7 mouse cellular contexts compared by ENCODE assay signal in the genomic region with DNA sequence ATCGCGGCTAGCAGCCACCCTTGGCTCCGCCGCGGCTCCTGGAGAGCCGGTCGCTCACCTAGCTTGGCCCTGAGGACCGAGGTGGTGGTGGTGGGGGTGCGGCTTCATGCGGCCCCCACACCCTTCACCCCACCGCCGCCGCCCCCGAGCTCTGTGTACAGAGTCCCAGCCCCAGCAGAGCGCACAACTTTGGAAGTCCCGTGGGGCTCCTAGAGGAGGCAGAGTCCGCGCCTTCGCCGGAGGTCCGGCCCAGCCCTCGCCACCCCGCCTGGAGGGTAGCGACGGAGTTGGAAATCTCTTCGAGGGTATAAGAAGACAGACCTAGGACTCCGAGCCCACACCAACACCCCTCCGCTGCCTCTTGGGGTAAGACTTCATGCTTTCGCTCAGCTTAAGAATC. TPM values are rescaled to one million over a fixed set of nuclear protein-coding genes. Genes with fewer than 3 reads are reported as not detected.
DNase-seq lines count a peak whose midpoint lies in the region; ATAC-seq and TF ChIP-seq lines count a peak whose summit lies in the region.

No protein-coding gene starts in this region.

- H3K27me3 ChIP-seq in lung, embryonic 14.5 days (ENCODE audit: insufficient read depth, low read length): peaks cover 51% of the 10 kb centered on the region
- peaks cover 30% of the 10 kb centered on the region for H3K27me3 ChIP-seq in intestine, postnatal 0 days (replicated peaks; ENCODE audit: control insufficient read depth, insufficient read depth, low read length)
- peaks cover 18% of the 10 kb centered on the region for H3K27me3 ChIP-seq in neural tube, embryonic 14.5 days (ENCODE audit: control insufficient read depth, insufficient read depth, low read length)

- ATAC-seq in lung, embryonic 14.5 days (ENCODE audit: insufficient read depth): peak; percentile 20; the same call in 1 of the 2 replicates
- 0 out of 2 replicates have a peak, but pooled peaks have one; percentile 3 for ATAC-seq in intestine, postnatal 0 days
- no peak; the same call in none of the 2 replicates for ATAC-seq in neural tube, embryonic 14.5 days (ENCODE audit: low read depth)

- peak overlapping the region; percentile 89 for H3K4me2 ChIP-seq in lung, embryonic 14.5 days
- H3K4me2 ChIP-seq in intestine, postnatal 0 days (replicated peaks; ENCODE audit: low read depth): peak overlapping the region; percentile 96
- peak overlapping the region; percentile 96 for H3K4me2 ChIP-seq in neural tube, embryonic 14.5 days (ENCODE audit: low read depth, low read length)

- peaks cover 13% of the 10 kb centered on the region; the same call in 1 of the 2 replicates for H3K4me1 ChIP-seq in lung, embryonic 14.5 days (ENCODE audit: insufficient read depth)
- H3K4me1 ChIP-seq in bone marrow macrophage, adult 2 months (ENCODE audit: control insufficient read depth, insufficient read depth, low read length): no peaks in the 10 kb centered on the region
- H3K4me1 ChIP-seq in embryonic fibroblast, embryonic 13.5 days (ENCODE audit: control insufficient read depth, insufficient read depth, low read length): no peaks in the 10 kb centered on the region
- H3K4me1 ChIP-seq in intestine, postnatal 0 days (replicated peaks; ENCODE audit: control insufficient read depth, insufficient read depth, low read length): peaks cover 15% of the 10 kb centered on the region; the same call in 1 of the 2 replicates
- peaks cover 20% of the 10 kb centered on the region; the same call in 1 of the 2 replicates for H3K4me1 ChIP-seq in neural tube, embryonic 14.5 days (ENCODE audit: control insufficient read depth, insufficient read depth, low read length)

- no peaks in the 10 kb centered on the region for H3K9me3 ChIP-seq in lung, embryonic 14.5 days (ENCODE audit: low read depth, low read length)
- H3K9me3 ChIP-seq in intestine, postnatal 0 days (ENCODE audit: control insufficient read depth): no peaks in the 10 kb centered on the region
- H3K9me3 ChIP-seq in neural tube, embryonic 14.5 days (ENCODE audit: control insufficient read depth, low read length): no peaks in the 10 kb centered on the region

- DNase-seq in lung, embryonic 14.5 days: peak; percentile 38
- no peak for DNase-seq in lung, postnatal 14 days
- no peak for DNase-seq in thymus, postnatal 10 days (ENCODE audit: low spot score in 2 of 2)

- under 1% methylated on average over 29 of the region's 29 CpGs for WGBS in lung, embryonic 14.5 days
- under 1% methylated on average over 29 of the region's 29 CpGs for WGBS in intestine, postnatal 0 days
- under 1% methylated on average over 29 of the region's 29 CpGs for WGBS in neural tube, embryonic 14.5 days

- no peak overlapping the region for H3K27ac ChIP-seq in lung, embryonic 14.5 days (ENCODE audit: low read depth)
- no peak overlapping the region for H3K27ac ChIP-seq in bone marrow macrophage, adult 2 months (ENCODE audit: insufficient read depth, low read depth, low read length)
- H3K27ac ChIP-seq in embryonic fibroblast, embryonic 13.5 days (ENCODE audit: insufficient read depth, low read length): no peak overlapping the region
- no peak overlapping the region; the same call in 1 of the 2 replicates for H3K27ac ChIP-seq in intestine, postnatal 0 days (ENCODE audit: low read depth, low read length)
- H3K27ac ChIP-seq in neural tube, embryonic 14.5 days (ENCODE audit: low read depth, low read length): peak overlapping the region; percentile 53

- peak overlapping the region; percentile 47 for H3K4me3 ChIP-seq in lung, embryonic 14.5 days (ENCODE audit: low read depth, low read length)
- H3K4me3 ChIP-seq in bone marrow macrophage, adult 2 months (ENCODE audit: insufficient read depth, low read length): peak overlapping the region; percentile 27
- H3K4me3 ChIP-seq in embryonic fibroblast, embryonic 13.5 days (ENCODE audit: insufficient read depth, low read length): peak overlapping the region; percentile 39
- peak overlapping the region; percentile 64 for H3K4me3 ChIP-seq in intestine, postnatal 0 days (ENCODE audit: low read depth, low read length)
- H3K4me3 ChIP-seq in neural tube, embryonic 14.5 days (ENCODE audit: low read depth, low read length): peak overlapping the region; percentile 54

- H3K9ac ChIP-seq in lung, embryonic 14.5 days: peak overlapping the region; percentile 38
- peak overlapping the region; percentile 35; the same call in 1 of the 2 replicates for H3K9ac ChIP-seq in intestine, postnatal 0 days (ENCODE audit: low read depth, low read length)
- H3K9ac ChIP-seq in neural tube, embryonic 14.5 days (replicated peaks; ENCODE audit: low read depth, low read length): peak overlapping the region; percentile 62

- no peak for TF ChIP-seq CTCF in lung, embryonic 14.5 days (IDR thresholded peaks at IDR 0.05; ENCODE audit: low read depth)
- no peak for TF ChIP-seq CTCF in bone marrow macrophage, adult 2 months (IDR thresholded peaks at IDR 0.05; ENCODE audit: low read depth, low read length)
- no peak for TF ChIP-seq CTCF in embryonic fibroblast, embryonic 13.5 days (IDR thresholded peaks at IDR 0.05; ENCODE audit: borderline replicate concordance, insufficient read depth, low read length)
- no peak for TF ChIP-seq CTCF in intestine, postnatal 0 days (IDR thresholded peaks at IDR 0.05; ENCODE audit: low read depth)

- H3K36me3 ChIP-seq in lung, embryonic 14.5 days (ENCODE audit: insufficient read depth): no peaks in the 10 kb centered on the region
- no peaks in the 10 kb centered on the region for H3K36me3 ChIP-seq in intestine, postnatal 0 days (ENCODE audit: control insufficient read depth, insufficient read depth)
- H3K36me3 ChIP-seq in neural tube, embryonic 14.5 days (ENCODE audit: control insufficient read depth, insufficient read depth, low read length): no peaks in the 10 kb centered on the region

- TF ChIP-seq POLR2A in bone marrow macrophage, adult 2 months (IDR thresholded peaks at IDR 0.05; ENCODE audit: borderline replicate concordance, low read depth, low read length): no peak
- no peak for TF ChIP-seq POLR2A in embryonic fibroblast, embryonic 13.5 days (IDR thresholded peaks at IDR 0.05; ENCODE audit: low read depth, low read length)

RNA-seq across cellular contexts. Expression of a gene that starts 1.5 kb away (rescaled TPM):
- polyA plus RNA-seq in lung, embryonic 14.5 days (2014; fragmentation: Nextera tagmentation; extraction: Ambion mirVana): 0.09 and 0.31 TPM in 2 replicates
- polyA plus RNA-seq in bone marrow macrophage, adult 2 months (2012; ENCODE audit: insufficient read depth, insufficient read length, missing spikeins): 0.35 TPM in 1 of 2 replicates, not detected in the other
- 5.5 TPM in 2 replicates for polyA plus RNA-seq in embryonic fibroblast, embryonic 13.5 days (2011; ENCODE audit: insufficient read length, low read depth, missing spikeins)
- 1.2 and 1.3 TPM in 2 replicates for polyA plus RNA-seq in intestine, postnatal 0 days (2015; fragmentation: Nextera tagmentation; extraction: Ambion mirVana)
- polyA plus RNA-seq in neural tube, embryonic 14.5 days (2014; fragmentation: Nextera tagmentation; extraction: Ambion mirVana): 6.3 and 6.4 TPM in 2 replicates
